Mouse (Mus musculus) adrenal gland, adult 18-20 months (tissue): ENCODE data around the gene Msantd2. TPM values are rescaled to one million over a fixed set of nuclear protein-coding genes. Genes with fewer than 3 reads are reported as not detected.

ENCODE experiments used
- DNase-seq, 2 experiments: peaks; one replicate each; pipeline ENCODE4 v3.0.0; 2021 to 2022; ENCODE audit warnings: low spot score in 2 of 2
- total RNA-seq, 2 experiments: library from RNA; stranded (reverse); gene quantifications; 1 replicate in 1 of 2; 2 replicates in 1 of 2; pipeline ENCODE4 v1.2.3; 2021

The Msantd2 gene
- total RNA-seq, 2 experiments from 2014 or later = 21.1 to 24.0 TPM

DNA sequence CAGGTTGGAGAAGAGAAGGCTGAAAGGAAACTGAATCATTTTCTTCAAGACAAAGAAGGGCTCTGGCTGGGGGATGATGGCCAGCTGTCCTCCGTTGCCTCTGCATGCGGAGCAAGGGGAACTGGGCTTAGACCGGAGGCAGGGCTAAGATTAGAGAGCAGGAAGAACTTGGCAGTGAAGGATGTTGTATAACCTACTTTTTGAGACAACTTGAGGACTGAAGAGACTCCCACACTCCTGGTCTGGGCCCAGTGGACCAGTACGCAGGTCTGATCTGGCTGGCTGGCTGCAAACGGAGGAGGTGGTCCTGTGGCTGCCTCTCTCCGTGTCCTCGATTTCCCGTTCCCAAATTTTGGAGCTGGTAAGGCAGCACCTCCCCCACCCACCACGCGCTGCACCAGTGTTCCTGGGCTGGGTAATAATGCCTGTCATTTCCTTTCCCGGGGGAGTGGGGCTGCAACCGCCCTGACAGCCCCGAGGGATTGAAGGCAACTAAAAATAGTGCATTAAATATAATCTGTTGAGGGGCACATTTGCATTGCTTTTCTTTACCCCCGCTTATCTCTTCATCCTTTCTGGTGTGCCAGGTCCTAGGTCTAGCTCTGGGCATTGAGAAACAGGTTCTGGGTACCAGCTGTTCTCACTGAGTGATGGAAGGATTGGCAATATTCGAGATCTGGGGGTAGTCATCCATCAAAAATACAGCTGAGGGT lies 78.9 kb downstream of the Msantd2 start:
- DNase-seq = no peak

GRCm38 (mm10) chr9:37568605-37569214 lies 79.6 kb downstream of the Msantd2 start:
- DNase-seq = no peak

DNA sequence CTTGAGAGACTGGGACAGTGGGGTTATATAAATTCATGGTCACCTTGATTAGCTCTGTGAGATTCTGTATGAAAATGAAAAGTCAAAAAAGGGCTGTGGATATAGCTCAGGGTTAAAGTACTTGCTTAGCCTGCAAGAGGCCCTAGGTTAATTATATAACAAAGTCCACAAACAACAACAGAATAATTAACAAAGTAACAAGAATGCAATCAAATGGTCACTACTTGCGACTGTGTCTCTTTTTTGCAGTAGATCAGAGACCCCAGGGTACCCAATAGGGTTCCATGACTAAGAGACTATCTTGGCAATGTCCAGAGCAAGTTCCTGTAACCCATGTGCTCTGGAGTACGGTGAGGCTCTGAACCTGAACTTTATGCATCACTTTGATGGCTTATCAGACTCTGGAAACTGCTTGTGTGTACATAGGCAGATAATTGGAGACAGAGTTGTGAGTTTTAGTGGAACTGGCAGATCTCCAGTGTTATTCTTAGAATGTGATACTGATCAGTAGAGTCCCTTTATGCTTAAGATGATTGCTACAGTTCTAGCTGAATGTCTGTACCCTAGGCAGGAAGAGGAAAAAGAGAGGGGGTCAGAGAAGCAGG lies 80.2 kb downstream of the Msantd2 start:
- no peak for DNase-seq

GRCm38 (mm10) chr9:37572204-37572876 lies 83.2 kb downstream of the Msantd2 start:
- no peak for DNase-seq

Other genes starting within 250 kb of the Msantd2 start
- 10 to 100 TPM; 22.8 to 44.7 TPM for gene Slc37a2, start 233.6 kb upstream of the Msantd2 start, total RNA-seq
- gene Ccdc15, start 140.9 kb upstream of the Msantd2 start, total RNA-seq = 1 to 10 TPM; 1.9 to 2.0 TPM
- gene Hepacam, start 122.0 kb upstream of the Msantd2 start, total RNA-seq = under 1 TPM in 1 of 2 experiments, not detected in 1; 0.36 TPM
- 10 to 100 TPM; 18.3 to 18.5 TPM for gene Robo4, start 87.4 kb upstream of the Msantd2 start, total RNA-seq
- 1 to 10 TPM in 1 of 2 experiments, under 1 TPM in 1; 0.64 to 1.7 TPM for gene Robo3, start 56.1 kb upstream of the Msantd2 start, total RNA-seq
- 10 to 100 TPM; 34.6 to 38.3 TPM for gene Esam, start 38.8 kb downstream of the Msantd2 start, total RNA-seq
- gene Vsig2, start 49.9 kb downstream of the Msantd2 start, total RNA-seq = 1 to 10 TPM; 2.1 to 2.8 TPM
- 1 to 10 TPM; 1.7 to 3.5 TPM for gene Nrgn, start 63.6 kb downstream of the Msantd2 start, total RNA-seq
- gene Siae, start 66.4 kb downstream of the Msantd2 start, total RNA-seq = 10 to 100 TPM; 16.2 to 17.7 TPM
- gene Spa17, start 124.4 kb downstream of the Msantd2 start, total RNA-seq = 1 to 10 TPM; 3.3 to 4.4 TPM
- 10 to 100 TPM; 68.4 to 76.1 TPM for gene Tbrg1, start 168.0 kb downstream of the Msantd2 start, total RNA-seq
- not detected for gene Panx3, start 179.9 kb downstream of the Msantd2 start, total RNA-seq
- not detected for gene Olfr160, start 226.9 kb downstream of the Msantd2 start, total RNA-seq